Mouse (Mus musculus): ENCODE measurements around the gene Pole3.
A peak's percentile ranks its signal among the peaks of the same experiment; 100 is the strongest.

Pole3 gene

GRCm38 (mm10) chr4:62524651-62525488, at the start of gene Pole3, which contains the start of gene 4933430I17Rik:
Gene Pole3, minus strand, starts transcription at chr4:62525068.
Gene 4933430I17Rik, plus strand, starts transcription at chr4:62525369.
- DNase-seq (ENCODE audit: low spot score in 2 of 2), result peak; percentile 88 to 94

- no peak for DNase-seq (ENCODE audit: low spot score in 2 of 2)
Measured at GRCm38 (mm10) chr4:62570029-62570428, 45.2 kb upstream of the Pole3 start.

- DNase-seq (ENCODE audit: low spot score in 2 of 2), result no peak
Measured at GRCm38 (mm10) chr4:62569603-62570002, 44.7 kb upstream of the Pole3 start.

- no peak for DNase-seq (ENCODE audit: low spot score in 2 of 2)
Measured at GRCm38 (mm10) chr4:62568359-62568758, 43.5 kb upstream of the Pole3 start.

- no peak for DNase-seq (ENCODE audit: low spot score in 2 of 2)
Measured at GRCm38 (mm10) chr4:62567696-62568095, 42.8 kb upstream of the Pole3 start.

GRCm38 (mm10) chr4:62566530-62566929, 41.7 kb upstream of the Pole3 start:
- DNase-seq (ENCODE audit: low spot score in 2 of 2), result no peak

GRCm38 (mm10) chr4:62562006-62562405, 37.1 kb upstream of the Pole3 start:
- DNase-seq (ENCODE audit: low spot score in 2 of 2), result no peak

GRCm38 (mm10) chr4:62561630-62562001, 36.7 kb upstream of the Pole3 start:
- DNase-seq (ENCODE audit: low spot score in 2 of 2), result no peak

GRCm38 (mm10) chr4:62560963-62561629, 36.2 kb upstream of the Pole3 start:
- DNase-seq (ENCODE audit: low spot score in 2 of 2), result peak; percentile 41 to 72

- no peak for DNase-seq (ENCODE audit: low spot score in 2 of 2)
Measured at GRCm38 (mm10) chr4:62559797-62560329, 35.0 kb upstream of the Pole3 start, which contains the start of gene Rgs3. Gene Rgs3, plus strand, starts transcription at chr4:62559847.

GRCm38 (mm10) chr4:62557436-62557835, 32.6 kb upstream of the Pole3 start:
- no peak for DNase-seq (ENCODE audit: low spot score in 2 of 2)

- no peak for DNase-seq (ENCODE audit: low spot score in 2 of 2)
Measured at GRCm38 (mm10) chr4:62551966-62552365, 27.1 kb upstream of the Pole3 start.

- no peak for DNase-seq (ENCODE audit: low spot score in 2 of 2)
Measured at GRCm38 (mm10) chr4:62544801-62545200, 19.9 kb upstream of the Pole3 start.

- no peak for DNase-seq (ENCODE audit: low spot score in 2 of 2)
Measured at GRCm38 (mm10) chr4:62543782-62544181, 18.9 kb upstream of the Pole3 start.

GRCm38 (mm10) chr4:62541802-62542201, 16.9 kb upstream of the Pole3 start:
- no peak for DNase-seq (ENCODE audit: low spot score in 2 of 2)

GRCm38 (mm10) chr4:62533729-62534128, 8.9 kb upstream of the Pole3 start:
- no peak for DNase-seq (ENCODE audit: low spot score in 2 of 2)

- DNase-seq (ENCODE audit: low spot score in 2 of 2), result no peak
Measured at GRCm38 (mm10) chr4:62527655-62528054, 2.8 kb upstream of the Pole3 start.

- no peak for DNase-seq (ENCODE audit: low spot score in 2 of 2)
Measured at GRCm38 (mm10) chr4:62526256-62526655, 1.4 kb upstream of the Pole3 start.

- DNase-seq (ENCODE audit: low spot score in 2 of 2), result no peak
Measured at GRCm38 (mm10) chr4:62525489-62525811, 582 bp upstream of the Pole3 start.

GRCm38 (mm10) chr4:62520892-62521400, 3.9 kb downstream of the Pole3 start:
- no peak for DNase-seq (ENCODE audit: low spot score in 2 of 2)

GRCm38 (mm10) chr4:62519849-62520233, 5.0 kb downstream of the Pole3 start, which contains the start of gene Alad:
Gene Alad, minus strand, starts transcription at chr4:62519918.
- DNase-seq (ENCODE audit: low spot score in 2 of 2), result peak; percentile 68 to 70

GRCm38 (mm10) chr4:62519122-62519848, 5.6 kb downstream of the Pole3 start:
- DNase-seq (ENCODE audit: low spot score in 2 of 2), result no peak

All from spleen, postnatal 14 days (tissue).